Mouse (Mus musculus) kidney, postnatal 0 days (tissue): Measurements from ENCODE around the gene Psmd9. TPM values are rescaled to one million over a fixed set of nuclear protein-coding genes. Genes with fewer than 3 reads are reported as not detected.
A peak's percentile ranks its signal among the peaks of the same experiment; 100 is the strongest.

Experiments used
- ATAC-seq: fragments of 200-750 bp; cut with Nextera tagmentation; replicated peaks from 2 replicates; pipeline ENCODE4 v1.8.0; 2017; ENCODE audit warnings: low read depth, moderate number of reproducible peaks, moderate TSS enrichment, moderate library complexity; ENCODE audit not compliant: low FRiP score
- DNase-seq: peaks from one replicate; pipeline ENCODE4 v3.0.0-alpha.2; 2016; ENCODE audit warnings: low spot score
- H3K27ac ChIP-seq: fragments of 300-500 bp; sonication (generic); 2 replicates; pipeline ENCODE4 v1.5.1; 2014; ENCODE audit warnings: mild to moderate bottlenecking
- H3K27me3 ChIP-seq: fragments of 300-500 bp; sonication (generic); 2 replicates; pipeline ENCODE4 v1.6.1; 2014; ENCODE audit warnings: low read length, mixed read lengths; ENCODE audit not compliant: insufficient read depth
- H3K36me3 ChIP-seq: fragments of 300-500 bp; sonication (generic); 2 replicates; pipeline ENCODE4 v1.6.1; 2014; ENCODE audit warnings: low read length, mixed read lengths; ENCODE audit not compliant: insufficient read depth
- H3K4me1 ChIP-seq: fragments of 300-500 bp; sonication (generic); replicated peaks from 2 replicates; pipeline ENCODE4 v1.6.1; 2014; ENCODE audit warnings: antibody characterized with exemption, low read length, mixed read lengths; ENCODE audit not compliant: insufficient read depth
- H3K4me2 ChIP-seq: fragments of 300-500 bp; sonication (generic); 2 replicates; pipeline ENCODE4 v1.6.1; 2014; ENCODE audit warnings: mild to moderate bottlenecking, low read length, moderate library complexity, mixed read lengths
- H3K4me3 ChIP-seq: fragments of 300-500 bp; sonication (generic); replicated peaks from 2 replicates; pipeline ENCODE4 v1.5.1; 2014; ENCODE audit warnings: low read depth, low read length
- H3K9ac ChIP-seq: fragments of 300-500 bp; sonication (generic); 2 replicates; pipeline ENCODE4 v1.6.1; 2014; ENCODE audit warnings: low read depth, low read length
- H3K9me3 ChIP-seq: fragments of 300-500 bp; sonication (generic); replicated peaks from 2 replicates; pipeline ENCODE4 v1.6.1; 2016; ENCODE audit warnings: low read length, inconsistent platforms, mixed read lengths
- CTCF ChIP-seq: IDR thresholded peaks from 2 replicates; pipeline ENCODE4 v1.5.1; 2016; ENCODE audit warnings: antibody characterized with exemption, low read depth, mild to moderate bottlenecking, moderate library complexity
- WGBS: fragments of 180-500 bp; shearing (Covaris S2); extraction: QIAGEN DNeasy Blood & Tissue Kit; methylation state at CpG from one replicate; pipeline ENCODE4 v1.1.7; 2014; 5-methylcytosine and 5-hydroxymethylcytosine counted together
- polyA plus RNA-seq: library from polyadenylated mRNA; unstranded; fragments of >200 nt; fragmentation: Nextera tagmentation; extraction: Ambion mirVana; gene quantifications from 2 replicates; pipeline ENCODE4 v1.2.1, GENCODE M21; 2015

Gene Psmd9
- polyA plus RNA-seq, 1 experiment from 2014 or later = 77.4 TPM

DNA sequence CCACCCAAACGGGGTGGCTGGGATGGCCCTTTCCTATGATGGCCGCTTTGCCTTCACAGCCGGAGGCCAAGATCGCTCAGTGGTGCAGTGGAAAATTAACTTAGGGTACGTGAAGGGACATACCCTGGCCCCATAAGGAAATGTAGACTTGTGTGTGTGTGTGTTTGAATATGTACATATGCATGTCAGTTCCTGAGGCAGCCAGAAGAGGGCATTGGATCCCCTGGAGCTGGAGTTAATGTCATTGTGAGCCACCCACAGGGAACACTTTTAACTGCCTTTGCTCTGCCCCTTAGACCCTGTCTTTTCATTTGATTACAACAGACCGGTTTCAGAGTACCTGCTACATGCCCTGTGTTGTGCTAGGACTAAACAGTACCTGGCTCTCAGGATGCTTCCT, 129.3 kb downstream of the Psmd9 start:
- DNase-seq (peak; percentile 63), ATAC-seq (no peak)
- Histone ChIP-seq H3K4me2 (no peak overlapping the region), H3K9me3 (no peaks in the 10 kb centered on the region), H3K9ac (no peak overlapping the region), H3K4me3 (no peak overlapping the region), H3K27me3 (no peaks in the 10 kb centered on the region), H3K36me3 (no peaks in the 10 kb centered on the region), H3K4me1 (no peaks in the 10 kb centered on the region; the same call in 1 of the 2 replicates), H3K27ac (no peak overlapping the region)
- WGBS = 92% methylated on average over 6 of the region's 6 CpGs
- TF ChIP-seq CTCF = peak; percentile 68

Other genes with a start within 250 kb of the Psmd9 start
- gene Kdm2b, start 179.6 kb upstream of the Psmd9 start, polyA plus RNA-seq = 62.5 and 66.1 TPM in 2 replicates
- gene Orai1, start 154.3 kb upstream of the Psmd9 start, polyA plus RNA-seq = 22.5 and 23.4 TPM in 2 replicates
- gene Morn3, start 122.4 kb upstream of the Psmd9 start, polyA plus RNA-seq = 0.46 TPM in 1 of 2 replicates, not detected in the other
- gene Tmem120b, start 101.0 kb upstream of the Psmd9 start, polyA plus RNA-seq = 12.5 and 12.6 TPM in 2 replicates
- 3.2 and 3.3 TPM in 2 replicates for gene Rhof, start 36.7 kb upstream of the Psmd9 start, polyA plus RNA-seq
- 7.0 and 7.1 TPM in 2 replicates for gene Setd1b, start 27.2 kb upstream of the Psmd9 start, polyA plus RNA-seq
- gene Hpd, start 13.3 kb downstream of the Psmd9 start, polyA plus RNA-seq = 0.32 and 0.45 TPM in 2 replicates
- 1.6 and 1.8 TPM in 2 replicates for gene Wdr66, start 82.7 kb downstream of the Psmd9 start, polyA plus RNA-seq
- 27.4 and 29.9 TPM in 2 replicates for gene Bcl7a, start 174.4 kb downstream of the Psmd9 start, polyA plus RNA-seq
- gene Mlxip, start 225.4 kb downstream of the Psmd9 start, polyA plus RNA-seq = 13.8 and 14.9 TPM in 2 replicates